Mouse (Mus musculus): ENCODE results near the gene Pparg. TPM values are rescaled to one million over a fixed set of nuclear protein-coding genes. Genes with fewer than 3 reads are reported as not detected.

Gene Pparg
- polyA plus RNA-seq, 1 experiment from 2014 or later, result not detected

- no peak for ATAC-seq
Measured at GRCm38 (mm10) chr6:115471956-115472355, 111.2 kb downstream of the Pparg start.

DNA sequence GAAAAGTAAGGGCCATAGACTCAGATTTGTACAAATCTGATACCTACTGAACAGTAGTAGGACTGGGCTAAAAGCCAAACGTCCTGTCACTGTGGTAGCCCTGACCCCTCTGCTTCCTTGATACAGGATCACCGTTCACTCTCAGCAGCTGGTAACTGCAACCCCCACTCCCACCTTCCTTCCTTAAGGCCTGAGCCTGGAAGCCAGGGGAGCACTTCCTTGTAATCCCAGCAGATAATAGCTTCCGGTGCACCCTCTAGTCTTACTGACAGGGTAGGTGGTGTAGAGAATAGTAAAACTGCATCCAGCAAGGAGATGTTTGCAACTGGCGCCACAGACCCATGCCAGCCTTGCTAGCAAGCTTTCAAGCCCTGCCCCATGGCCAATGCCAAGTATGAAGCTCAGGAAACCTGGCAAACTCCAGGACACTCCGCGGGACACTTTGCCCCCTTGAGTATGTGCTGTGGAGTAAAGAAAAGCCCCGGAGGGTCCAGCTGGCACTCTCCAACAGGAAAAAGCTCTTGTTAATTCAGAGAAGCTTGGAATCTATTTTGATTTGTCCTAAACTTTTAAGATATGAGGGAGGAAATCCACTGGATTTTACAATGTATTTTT is 116.4 kb downstream of the Pparg start:
- Histone ChIP-seq H3K4me3 (no peak overlapping the region), H3K4me1 (peaks cover 14% of the 10 kb centered on the region), H3K9ac (no peak overlapping the region), H3K4me2 (no peak overlapping the region), H3K27me3 (no peaks in the 10 kb centered on the region; the same call in 1 of the 2 replicates), H3K27ac (no peak overlapping the region), H3K9me3 (replicated peaks) (no peaks in the 10 kb centered on the region), H3K36me3 (ENCODE audit: poor library complexity, severe bottlenecking) (no peaks in the 10 kb centered on the region)
- ATAC-seq, result no peak
- WGBS, result 56% methylated on average over 7 of the region's 7 CpGs

More at GRCm38 (mm10) chr6:115471956-115472355, 111.2 kb downstream of the Pparg start:
- no peaks in the 10 kb centered on the region for H3K9me3 ChIP-seq (replicated peaks)
- no peak overlapping the region for H3K27ac ChIP-seq
- H3K4me3 ChIP-seq, result no peak overlapping the region
- no peak overlapping the region for H3K9ac ChIP-seq
- H3K27me3 ChIP-seq, result no peaks in the 10 kb centered on the region
- peaks cover 13% of the 10 kb centered on the region; the same call in 1 of the 2 replicates for H3K4me1 ChIP-seq
- no peak overlapping the region for H3K4me2 ChIP-seq
- H3K36me3 ChIP-seq (ENCODE audit: poor library complexity, severe bottlenecking), result no peaks in the 10 kb centered on the region

- Histone ChIP-seq H3K36me3 (ENCODE audit: poor library complexity, severe bottlenecking) (no peaks in the 10 kb centered on the region), H3K4me3 (no peak overlapping the region), H3K27me3 (peaks cover 6% of the 10 kb centered on the region)
Measured at GRCm38 (mm10) chr6:115479963-115480321, 119.2 kb downstream of the Pparg start.

DNA sequence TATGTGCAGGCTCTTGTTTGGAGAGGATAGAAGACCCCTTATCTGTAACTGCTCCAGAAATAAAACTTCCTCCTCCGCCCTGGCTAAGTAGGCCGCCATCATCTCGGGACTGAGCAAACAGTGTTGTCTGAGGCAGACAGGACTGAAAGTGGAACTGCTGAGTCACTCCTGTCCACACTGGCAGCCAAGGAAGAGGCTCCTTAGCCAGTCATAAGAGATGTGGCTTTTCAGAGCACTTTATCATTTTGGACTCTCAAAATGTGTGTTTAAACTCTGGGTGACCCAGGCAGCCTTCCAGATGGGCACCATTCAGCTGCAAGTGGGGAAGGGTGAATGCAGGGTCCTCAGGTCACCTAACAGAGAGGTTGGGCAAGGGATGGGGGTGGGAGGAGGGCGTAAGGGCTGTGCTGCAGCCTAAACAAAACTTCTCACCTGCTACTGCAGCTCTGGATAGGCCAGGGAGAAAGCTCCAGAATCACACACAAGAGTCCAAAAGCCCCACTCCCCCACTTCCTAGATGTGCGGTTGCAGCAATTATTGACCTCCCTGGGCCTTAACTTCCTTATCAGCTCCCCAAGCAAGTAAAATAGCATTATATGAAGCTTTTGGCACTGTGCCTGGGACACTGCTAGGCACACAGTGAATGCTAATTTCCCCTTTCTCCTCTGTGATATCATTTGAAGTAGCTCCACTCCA is 119.7 kb downstream of the Pparg start:
- peaks cover 14% of the 10 kb centered on the region for H3K4me1 ChIP-seq
- no peaks in the 10 kb centered on the region for H3K9me3 ChIP-seq (replicated peaks)
- no peak overlapping the region for H3K27ac ChIP-seq
- peaks cover 6% of the 10 kb centered on the region for H3K27me3 ChIP-seq
- no peak for ATAC-seq
- no peaks in the 10 kb centered on the region for H3K36me3 ChIP-seq (ENCODE audit: poor library complexity, severe bottlenecking)
- 36% methylated on average over 5 of the region's 5 CpGs for WGBS
- H3K4me3 ChIP-seq, result no peak overlapping the region
- H3K4me2 ChIP-seq, result no peak overlapping the region
- no peak overlapping the region for H3K9ac ChIP-seq

More at GRCm38 (mm10) chr6:115479963-115480321, 119.2 kb downstream of the Pparg start:
- peaks cover 14% of the 10 kb centered on the region for H3K4me1 ChIP-seq
- no peaks in the 10 kb centered on the region for H3K9me3 ChIP-seq (replicated peaks)
- ATAC-seq, result no peak
- H3K4me2 ChIP-seq, result no peak overlapping the region
- H3K27ac ChIP-seq, result no peak overlapping the region
- H3K9ac ChIP-seq, result no peak overlapping the region

DNA sequence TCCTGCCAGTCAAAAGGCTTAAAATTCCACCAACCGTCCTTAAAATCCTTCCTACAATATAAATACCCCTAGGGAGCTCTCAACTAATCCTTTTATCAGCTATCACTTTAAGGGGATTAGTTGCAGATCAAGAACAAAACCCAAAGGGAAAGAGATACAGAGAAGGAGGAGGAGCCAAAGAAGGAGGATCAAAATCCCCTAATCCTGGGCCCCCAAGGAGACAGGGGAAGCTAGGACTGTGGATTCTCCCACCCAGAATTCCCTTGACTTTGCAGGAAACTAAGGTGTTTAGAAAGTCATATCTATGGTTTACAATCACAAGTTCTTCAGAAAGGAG is 120.2 kb downstream of the Pparg start:
- Histone ChIP-seq H3K9me3 (replicated peaks) (no peaks in the 10 kb centered on the region), H3K4me1 (peaks cover 14% of the 10 kb centered on the region), H3K27ac (no peak overlapping the region), H3K27me3 (peaks cover 6% of the 10 kb centered on the region), H3K36me3 (ENCODE audit: poor library complexity, severe bottlenecking) (no peaks in the 10 kb centered on the region), H3K9ac (no peak overlapping the region), H3K4me2 (no peak overlapping the region), H3K4me3 (no peak overlapping the region)
- ATAC-seq, result no peak
- WGBS, result 2% methylated on average over 1 of the region's 1 CpGs

DNA sequence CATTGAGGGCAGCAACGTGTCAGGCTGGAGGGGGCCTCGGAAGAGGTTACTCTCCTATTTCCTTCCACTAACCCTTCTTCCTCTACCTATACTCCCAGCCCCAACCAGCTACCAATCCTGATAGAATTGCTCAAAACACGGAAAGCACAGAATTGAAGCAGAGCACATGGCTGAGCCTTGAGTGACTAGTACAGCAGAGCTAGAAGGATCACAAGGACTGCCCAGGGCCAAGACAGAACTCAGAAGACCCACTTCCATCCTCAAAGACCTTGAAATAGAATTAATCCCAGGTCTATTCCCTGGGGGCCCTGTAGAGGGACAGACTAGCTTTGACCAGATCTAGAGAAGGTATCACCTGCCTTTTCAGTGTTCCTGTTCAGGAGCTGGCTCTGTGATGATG is 120.9 kb downstream of the Pparg start:
- WGBS, result 20% methylated on average over 3 of the region's 3 CpGs
- H3K9ac ChIP-seq, result no peak overlapping the region
- H3K9me3 ChIP-seq (replicated peaks), result no peaks in the 10 kb centered on the region
- no peak overlapping the region for H3K4me3 ChIP-seq
- no peak for ATAC-seq
- H3K36me3 ChIP-seq (ENCODE audit: poor library complexity, severe bottlenecking), result no peaks in the 10 kb centered on the region
- H3K4me2 ChIP-seq, result no peak overlapping the region
- H3K27me3 ChIP-seq, result peaks cover 6% of the 10 kb centered on the region
- peaks cover 14% of the 10 kb centered on the region for H3K4me1 ChIP-seq
- no peak overlapping the region for H3K27ac ChIP-seq

GRCm38 (mm10) chr6:115485635-115486034 is 124.9 kb downstream of the Pparg start:
- Histone ChIP-seq H3K4me3 (no peak overlapping the region), H3K4me1 (peaks cover 5% of the 10 kb centered on the region), H3K4me2 (no peak overlapping the region), H3K27me3 (peaks cover 6% of the 10 kb centered on the region; the same call in 1 of the 2 replicates), H3K9ac (no peak overlapping the region), H3K36me3 (ENCODE audit: poor library complexity, severe bottlenecking) (no peaks in the 10 kb centered on the region), H3K27ac (no peak overlapping the region), H3K9me3 (replicated peaks) (no peaks in the 10 kb centered on the region)
- no peak for ATAC-seq
- WGBS, result 75% methylated on average over 6 of the region's 6 CpGs

GRCm38 (mm10) chr6:115489831-115490230 is 129.1 kb downstream of the Pparg start:
- 74% methylated on average over 9 of the region's 9 CpGs for WGBS

GRCm38 (mm10) chr6:115492952-115493613 is 132.3 kb downstream of the Pparg start:
- Histone ChIP-seq H3K27me3 (no peaks in the 10 kb centered on the region), H3K36me3 (ENCODE audit: poor library complexity, severe bottlenecking) (no peaks in the 10 kb centered on the region), H3K4me1 (no peaks in the 10 kb centered on the region), H3K4me3 (no peak overlapping the region), H3K4me2 (no peak overlapping the region), H3K9me3 (replicated peaks) (no peaks in the 10 kb centered on the region), H3K9ac (no peak overlapping the region), H3K27ac (no peak overlapping the region)
- ATAC-seq, result peak; percentile 53; the same call in 1 of the 2 replicates
- 74% methylated on average over 11 of the region's 11 CpGs for WGBS

More at GRCm38 (mm10) chr6:115489831-115490230, 129.1 kb downstream of the Pparg start:
- Histone ChIP-seq H3K36me3 (ENCODE audit: poor library complexity, severe bottlenecking) (no peaks in the 10 kb centered on the region), H3K27ac (no peak overlapping the region), H3K4me1 (no peaks in the 10 kb centered on the region), H3K4me2 (no peak overlapping the region), H3K9me3 (replicated peaks) (no peaks in the 10 kb centered on the region), H3K9ac (no peak overlapping the region), H3K4me3 (no peak overlapping the region), H3K27me3 (no peaks in the 10 kb centered on the region)
- no peak for ATAC-seq

DNA sequence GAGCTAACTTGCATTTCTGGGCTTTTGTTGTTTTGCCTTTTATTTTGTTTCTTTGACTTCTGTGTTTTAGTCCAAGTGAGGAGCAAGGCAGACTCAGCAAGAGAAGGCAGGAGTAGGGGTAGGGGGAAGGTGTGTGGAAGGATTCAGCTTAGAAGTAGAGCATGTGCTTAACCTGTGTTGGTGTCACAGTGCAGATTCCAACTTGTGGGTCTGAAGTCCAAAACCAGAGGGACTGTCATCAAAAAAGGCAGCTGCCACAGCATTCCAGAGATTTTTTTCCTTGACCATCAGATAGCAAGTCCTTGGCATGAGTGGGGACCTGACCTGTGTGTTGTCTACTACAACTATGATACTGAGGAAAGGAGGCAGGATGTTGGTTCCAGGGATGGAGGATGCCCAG is 133.1 kb downstream of the Pparg start:
- no peak overlapping the region for H3K9ac ChIP-seq
- H3K4me3 ChIP-seq, result no peak overlapping the region

DNA sequence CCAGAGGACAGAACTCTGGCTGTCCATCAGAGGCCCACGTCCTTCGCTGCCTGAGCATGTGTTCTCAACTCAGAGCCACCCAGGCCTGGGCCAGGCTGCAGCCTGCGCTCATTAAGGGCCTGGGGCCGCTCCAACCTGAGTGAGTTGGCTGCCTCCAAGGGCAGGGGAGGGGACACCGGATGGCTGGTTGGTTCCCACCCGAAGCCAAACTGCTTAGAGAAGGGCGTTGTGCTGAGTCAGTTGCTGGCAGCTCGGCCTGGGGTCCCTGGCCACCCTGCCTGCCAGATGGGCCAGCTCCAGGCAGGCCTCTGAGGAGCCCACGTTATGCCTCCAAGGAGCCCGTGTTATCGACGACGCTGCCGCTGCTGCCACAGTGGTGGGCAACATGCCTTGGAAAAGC is 138.8 kb downstream of the Pparg start:
- ATAC-seq, result peak; percentile 59; the same call in 1 of the 2 replicates
- Histone ChIP-seq H3K27me3 (no peaks in the 10 kb centered on the region), H3K4me2 (no peak overlapping the region), H3K9me3 (replicated peaks) (no peaks in the 10 kb centered on the region), H3K36me3 (ENCODE audit: poor library complexity, severe bottlenecking) (no peaks in the 10 kb centered on the region), H3K9ac (no peak overlapping the region), H3K4me1 (no peaks in the 10 kb centered on the region), H3K4me3 (no peak overlapping the region), H3K27ac (no peak overlapping the region)
- 76% methylated on average over 14 of the region's 14 CpGs for WGBS

More for the DNA sequence above, 133.1 kb downstream of the Pparg start:
- Histone ChIP-seq H3K9me3 (replicated peaks) (no peaks in the 10 kb centered on the region), H3K36me3 (ENCODE audit: poor library complexity, severe bottlenecking) (no peaks in the 10 kb centered on the region), H3K27me3 (no peaks in the 10 kb centered on the region), H3K4me1 (no peaks in the 10 kb centered on the region), H3K27ac (no peak overlapping the region), H3K4me2 (no peak overlapping the region)
- ATAC-seq, result no peak

GRCm38 (mm10) chr6:115500234-115500633 is 139.5 kb downstream of the Pparg start:
- H3K4me2 ChIP-seq, result no peak overlapping the region
- no peaks in the 10 kb centered on the region for H3K27me3 ChIP-seq
- no peak overlapping the region for H3K27ac ChIP-seq
- H3K4me3 ChIP-seq, result no peak overlapping the region
- H3K4me1 ChIP-seq, result no peaks in the 10 kb centered on the region
- WGBS, result 84% methylated on average over 10 of the region's 10 CpGs
- H3K9me3 ChIP-seq (replicated peaks), result no peaks in the 10 kb centered on the region
- ATAC-seq, result no peak
- no peaks in the 10 kb centered on the region for H3K36me3 ChIP-seq (ENCODE audit: poor library complexity, severe bottlenecking)
- no peak overlapping the region for H3K9ac ChIP-seq
